Mouse (Mus musculus) E14TG2a.4 (cell line): ENCODE measurements around the gene Wfdc10.
A peak's percentile ranks its signal among the peaks of the same experiment; 100 is the strongest.

Experiments used
- H3K27me3 ChIP-seq: 2 replicates; pipeline ENCODE4 v1.6.1; 2014; ENCODE audit warnings: low read length, control low read depth; ENCODE audit not compliant: insufficient read depth
- H3K36me3 ChIP-seq: 2 replicates; pipeline ENCODE4 v1.6.1; 2014; ENCODE audit warnings: low read length, control low read depth; ENCODE audit not compliant: insufficient read depth
- H3K4me1 ChIP-seq: replicated peaks from 2 replicates; pipeline ENCODE4 v1.6.1; 2014; ENCODE audit warnings: low read depth, low read length, control low read depth
- H3K4me3 ChIP-seq: replicated peaks from 2 replicates; pipeline ENCODE4 v1.5.1; 2014; ENCODE audit warnings: mild to moderate bottlenecking, low read length
- H3K9me3 ChIP-seq: 2 replicates; pipeline ENCODE4 v1.6.1; 2014; ENCODE audit warnings: low read length, control low read depth
- CTCF ChIP-seq: conservative IDR thresholded peaks from 2 replicates; pipeline ENCODE4 v1.5.1; 2014; ENCODE audit warnings: low read length
- NANOG ChIP-seq: IDR thresholded peaks from 2 replicates; pipeline ENCODE4 v1.6.1; 2014; ENCODE audit warnings: borderline replicate concordance, low read length, mixed read lengths
- POU5F1 ChIP-seq: IDR thresholded peaks from 2 replicates; pipeline ENCODE4 v1.6.1; 2014; ENCODE audit warnings: low read length, borderline replicate concordance

Gene Wfdc10

GRCm38 (mm10) chr2:164678848-164679625 lies 23.2 kb downstream of the Wfdc10 start:
- peaks cover 4% of the 10 kb centered on the region; the same call in 1 of the 2 replicates for H3K4me1 ChIP-seq
- no peaks in the 10 kb centered on the region for H3K27me3 ChIP-seq
- H3K9me3 ChIP-seq: no peaks in the 10 kb centered on the region
- H3K4me3 ChIP-seq: no peak overlapping the region
- TF ChIP-seq POU5F1 (no peak), CTCF (peak; percentile 31)
- no peaks in the 10 kb centered on the region for H3K36me3 ChIP-seq

DNA sequence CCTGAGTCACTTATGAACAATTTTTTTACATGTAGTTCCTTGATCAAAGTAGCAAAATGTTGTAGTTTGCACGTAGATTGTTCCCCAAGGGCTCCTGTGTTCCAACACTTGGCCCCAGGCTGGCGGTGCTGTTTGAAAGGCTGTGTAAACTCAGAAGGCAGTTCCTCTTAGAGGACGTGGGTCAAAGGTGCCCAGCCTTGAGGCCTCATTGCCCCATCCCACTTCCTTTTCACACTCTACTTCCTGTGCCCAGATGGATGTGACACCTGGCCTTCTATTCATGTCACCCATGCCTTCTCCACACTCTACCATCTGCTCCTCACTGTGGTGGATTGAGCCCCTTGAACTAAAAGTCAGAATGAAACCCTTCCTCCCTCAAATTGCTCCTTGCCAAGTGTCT lies 24.1 kb downstream of the Wfdc10 start:
- Histone ChIP-seq H3K4me1 (peaks cover 4% of the 10 kb centered on the region; the same call in 1 of the 2 replicates), H3K9me3 (no peaks in the 10 kb centered on the region), H3K4me3 (no peak overlapping the region), H3K27me3 (no peaks in the 10 kb centered on the region), H3K36me3 (no peaks in the 10 kb centered on the region)
- TF ChIP-seq CTCF: no peak
- no peak for TF ChIP-seq POU5F1
- no peak for TF ChIP-seq NANOG

GRCm38 (mm10) chr2:164684807-164685206 lies 29.0 kb downstream of the Wfdc10 start, which contains the start of gene Wfdc13:
Wfdc13 (plus strand) TSS chr2:164685107.
- Histone ChIP-seq H3K4me3 (no peak within 1 kb of the TSS), H3K36me3 (no peaks in the 10 kb centered on the region), H3K4me1 (no peaks in the 10 kb centered on the region), H3K9me3 (no peaks in the 10 kb centered on the region), H3K27me3 (peaks cover 6% of the 10 kb centered on the region; the same call in 1 of the 2 replicates)
- TF ChIP-seq NANOG: no peak
- no peak for TF ChIP-seq CTCF
- no peak for TF ChIP-seq POU5F1

DNA sequence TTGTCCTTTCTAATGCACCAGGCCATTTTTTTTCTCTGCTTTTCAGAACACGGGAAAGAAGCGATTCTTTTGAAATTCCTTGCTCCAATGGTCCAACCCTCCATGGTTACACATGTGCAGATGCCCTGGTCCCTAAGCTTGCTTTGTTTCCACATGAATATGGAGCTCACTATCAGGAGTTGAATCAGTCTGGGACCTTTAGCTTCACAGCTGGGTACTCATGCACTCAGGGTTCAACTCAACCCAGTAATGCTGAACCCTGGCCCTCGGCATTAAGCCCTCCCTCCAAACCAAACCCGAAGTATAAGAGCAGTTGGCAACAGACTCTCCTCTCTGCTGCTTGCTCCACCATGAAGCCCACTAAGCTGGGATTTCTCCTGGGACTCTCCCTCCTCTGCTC lies 42.4 kb downstream of the Wfdc10 start, which contains the start of gene Spint4:
Spint4 (plus strand) TSS at position 301 of the 400 bp plus-strand sequence.
- Histone ChIP-seq H3K36me3 (no peaks in the 10 kb centered on the region), H3K4me1 (peaks cover 12% of the 10 kb centered on the region), H3K9me3 (no peaks in the 10 kb centered on the region), H3K27me3 (peaks cover 6% of the 10 kb centered on the region; the same call in 1 of the 2 replicates), H3K4me3 (no peak within 1 kb of the TSS)
- TF ChIP-seq CTCF: no peak
- no peak for TF ChIP-seq POU5F1

DNA sequence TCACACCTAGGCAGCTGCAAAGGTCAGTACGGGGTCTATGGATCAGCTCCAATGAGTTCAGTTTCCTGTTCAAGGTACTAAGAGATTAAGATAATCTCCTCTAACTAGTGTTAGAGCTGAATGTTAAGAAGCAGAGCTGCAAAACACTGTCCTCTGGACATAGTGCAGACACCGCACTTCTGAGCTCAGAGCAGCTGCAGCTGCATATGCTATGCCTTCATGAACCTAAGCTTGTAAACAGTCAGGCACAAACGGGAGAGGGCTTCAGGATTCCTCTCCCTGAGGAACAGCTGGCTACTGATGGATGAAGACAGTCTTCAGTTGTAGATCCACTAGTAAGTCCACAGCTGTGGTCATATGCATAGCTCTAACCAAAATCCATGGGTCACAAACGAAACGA lies 45.1 kb downstream of the Wfdc10 start:
- H3K4me1 ChIP-seq: peaks cover 12% of the 10 kb centered on the region
- peaks cover 6% of the 10 kb centered on the region; the same call in 1 of the 2 replicates for H3K27me3 ChIP-seq
- no peak overlapping the region for H3K4me3 ChIP-seq
- TF ChIP-seq POU5F1 (no peak), NANOG (no peak), CTCF (no peak)
- H3K9me3 ChIP-seq: 0 out of 2 replicates have a peak, but pooled peaks cover 3% of the 10 kb centered on the region
- no peaks in the 10 kb centered on the region for H3K36me3 ChIP-seq

GRCm38 (mm10) chr2:164701761-164702160 lies 45.9 kb downstream of the Wfdc10 start:
- Histone ChIP-seq H3K27me3 (peaks cover 6% of the 10 kb centered on the region; the same call in 1 of the 2 replicates), H3K4me3 (no peak overlapping the region), H3K4me1 (peaks cover 12% of the 10 kb centered on the region), H3K36me3 (no peaks in the 10 kb centered on the region), H3K9me3 (0 out of 2 replicates have a peak, but pooled peaks cover 3% of the 10 kb centered on the region)
- TF ChIP-seq CTCF: no peak

GRCm38 (mm10) chr2:164704235-164704634 lies 48.4 kb downstream of the Wfdc10 start:
- peaks cover 6% of the 10 kb centered on the region for H3K4me1 ChIP-seq
- 0 out of 2 replicates have a peak, but pooled peaks cover 3% of the 10 kb centered on the region for H3K9me3 ChIP-seq
- H3K36me3 ChIP-seq: no peaks in the 10 kb centered on the region
- H3K4me3 ChIP-seq: no peak overlapping the region
- TF ChIP-seq NANOG: no peak
- peak; percentile 39 for TF ChIP-seq CTCF
- H3K27me3 ChIP-seq: peaks cover 3% of the 10 kb centered on the region; the same call in 1 of the 2 replicates

- peaks cover 6% of the 10 kb centered on the region for H3K4me1 ChIP-seq
- no peaks in the 10 kb centered on the region for H3K36me3 ChIP-seq
- 0 out of 2 replicates have a peak, but pooled peaks cover 3% of the 10 kb centered on the region for H3K9me3 ChIP-seq
- TF ChIP-seq NANOG (no peak), CTCF (no peak), POU5F1 (no peak)
- H3K4me3 ChIP-seq: no peak overlapping the region
- H3K27me3 ChIP-seq: peaks cover 3% of the 10 kb centered on the region; the same call in 1 of the 2 replicates
Observed at GRCm38 (mm10) chr2:164705328-164705727, 49.5 kb downstream of the Wfdc10 start.
